Mouse (Mus musculus) adrenal gland, adult 2 months (tissue): ENCODE data around the gene Jade1. TPM values are rescaled to one million over a fixed set of nuclear protein-coding genes. Genes with fewer than 3 reads are reported as not detected.

Experiments
- polyA plus RNA-seq: library from polyadenylated mRNA; depleted of rRNA; stranded (reverse); fragments of >200 nt; gene quantifications from 2 replicates; pipeline ENCODE4 v1.2.3, GENCODE M21; 2012; rRNA removed
- total RNA-seq, 2 experiments: library from RNA; stranded (reverse); gene quantifications; 2 replicates each; pipeline ENCODE4 v1.2.3; 2021

Jade1 gene
- total and polyA plus RNA-seq, 3 experiments: 21.4 to 58.2 (median 33.2) TPM

Other genes starting within 250 kb of the Jade1 start
- 1 to 10 TPM; 8.1 to 9.7 TPM for gene Sclt1, start 186.8 kb downstream of the Jade1 start, total RNA-seq
- gene Sclt1, start 186.8 kb downstream of the Jade1 start, polyA plus RNA-seq: 12.8 and 15.4 TPM in 2 replicates
- gene D3Ertd751e, start 186.9 kb downstream of the Jade1 start, total RNA-seq: 10 to 100 TPM; 14.7 to 15.1 TPM
- 0.44 and 0.60 TPM in 2 replicates for gene D3Ertd751e, start 186.9 kb downstream of the Jade1 start, polyA plus RNA-seq